Mouse (Mus musculus) limb, embryonic 11.5 days (tissue): ENCODE measurements around the gene Birc7. TPM values are rescaled to one million over a fixed set of nuclear protein-coding genes. Genes with fewer than 3 reads are reported as not detected.

Experiments used
- ATAC-seq: fragments of 200-750 bp; cut with Nextera tagmentation; 2 replicates; pipeline ENCODE4 v1.8.0; 2017; ENCODE audit warnings: low read depth; ENCODE audit not compliant: insufficient number of reproducible peaks, low FRiP score, low TSS enrichment
- DNase-seq: peaks from one replicate; pipeline ENCODE4 v3.0.0-alpha.2; 2015; ENCODE audit warnings: low spot score
- H3K27ac ChIP-seq: fragments of 300-500 bp; sonication (generic); replicated peaks from 2 replicates; pipeline ENCODE4 v1.5.1; 2014; ENCODE audit warnings: low read depth, mild to moderate bottlenecking, low read length
- H3K27me3 ChIP-seq: fragments of 300-500 bp; sonication (generic); 2 replicates; pipeline ENCODE4 v1.6.1; 2014; ENCODE audit warnings: mild to moderate bottlenecking, low read length, mixed read lengths; ENCODE audit not compliant: control insufficient read depth, insufficient read depth
- H3K36me3 ChIP-seq: fragments of 300-500 bp; sonication (generic); 2 replicates; pipeline ENCODE4 v1.6.1; 2014; ENCODE audit warnings: mild to moderate bottlenecking, low read length, moderate library complexity, mixed read lengths; ENCODE audit not compliant: control insufficient read depth, insufficient read depth
- H3K4me1 ChIP-seq: fragments of 300-500 bp; sonication (generic); 2 replicates; pipeline ENCODE4 v1.6.1; 2014; ENCODE audit warnings: low read length, mixed read lengths; ENCODE audit not compliant: control insufficient read depth, insufficient read depth
- H3K4me2 ChIP-seq: fragments of 300-500 bp; sonication (generic); 2 replicates; pipeline ENCODE4 v1.6.1; 2014; ENCODE audit warnings: low read depth, mild to moderate bottlenecking, moderate library complexity; ENCODE audit not compliant: severe bottlenecking
- H3K4me3 ChIP-seq: fragments of 300-500 bp; sonication (generic); 2 replicates; pipeline ENCODE4 v1.5.1; 2014; ENCODE audit warnings: low read depth, low read length
- H3K9ac ChIP-seq: fragments of 300-500 bp; sonication (generic); 2 replicates; pipeline ENCODE4 v1.6.1; 2014; ENCODE audit warnings: mild to moderate bottlenecking, low read length
- H3K9me3 ChIP-seq: fragments of 300-500 bp; sonication (generic); 2 replicates; pipeline ENCODE4 v1.6.1; 2016; ENCODE audit warnings: low read length; ENCODE audit not compliant: control insufficient read depth
- WGBS: fragments of 180-500 bp; shearing (Covaris S2); extraction: QIAGEN DNeasy Blood & Tissue Kit; methylation state at CpG from one replicate; pipeline ENCODE4 v1.1.7; 2014; 5-methylcytosine and 5-hydroxymethylcytosine counted together
- polyA plus RNA-seq: library from polyadenylated mRNA; unstranded; fragments of >200 nt; fragmentation: Nextera tagmentation; extraction: Ambion mirVana; gene quantifications from 2 replicates; pipeline ENCODE4 v1.2.1, GENCODE M21; 2014

The Birc7 gene
- polyA plus RNA-seq, 1 experiment from 2014 or later, result not detected

DNA sequence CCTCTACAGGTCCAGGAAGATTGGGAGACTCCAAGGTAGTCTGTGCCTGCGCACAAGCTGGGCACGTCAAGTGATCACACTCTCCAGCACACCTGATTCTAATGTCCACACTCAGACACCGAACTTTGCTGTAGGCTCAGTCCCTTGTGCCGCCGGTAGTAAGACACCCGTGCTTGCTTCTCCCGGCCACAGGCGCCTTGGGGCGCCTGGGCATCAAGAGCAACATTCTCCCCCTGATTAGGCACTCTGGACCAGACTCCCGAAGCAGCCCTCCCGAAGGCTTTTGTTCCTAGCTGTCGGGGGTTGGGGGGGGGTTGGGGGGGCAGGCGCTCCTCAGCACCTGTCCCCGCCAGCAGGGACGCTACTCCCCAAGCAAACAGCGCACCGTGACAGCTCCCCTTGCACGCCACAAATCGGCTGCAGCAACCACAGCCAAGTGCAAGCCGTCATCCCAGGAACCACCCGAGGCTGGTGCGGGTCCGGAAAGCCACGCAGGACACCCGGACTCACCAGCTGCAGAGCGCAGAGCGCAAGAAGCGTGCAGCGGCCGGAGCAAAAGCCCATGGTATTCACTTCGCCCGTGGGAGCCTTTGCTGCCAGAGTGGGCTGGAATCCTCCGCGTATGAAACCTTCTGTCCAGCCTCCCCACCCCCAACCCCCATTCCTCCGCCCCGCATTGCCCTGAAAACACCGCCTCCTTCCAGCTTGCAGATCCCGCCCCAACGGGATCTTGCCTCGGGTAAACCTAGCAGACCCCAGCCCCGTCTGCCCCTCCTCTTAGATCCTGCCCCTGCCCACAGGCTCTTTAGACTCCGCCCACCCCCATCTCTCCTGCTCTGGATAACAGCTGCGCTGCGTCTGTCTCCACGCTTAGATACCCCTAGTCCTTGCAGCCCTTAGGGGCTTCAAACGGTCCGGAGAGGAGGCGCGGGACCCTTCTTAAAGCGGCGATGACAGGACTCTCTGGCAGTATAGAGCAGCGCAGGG, 25.5 kb downstream of the Birc7 start, which contains the start of gene Nkain4:
Nkain4 (minus strand) TSS at position 639 of the 987 bp plus-strand sequence.
- Histone ChIP-seq H3K27me3 (peaks cover 8% of the 10 kb centered on the region), H3K36me3 (no peaks in the 10 kb centered on the region), H3K27ac (no peak within 1 kb of the TSS)

DNA sequence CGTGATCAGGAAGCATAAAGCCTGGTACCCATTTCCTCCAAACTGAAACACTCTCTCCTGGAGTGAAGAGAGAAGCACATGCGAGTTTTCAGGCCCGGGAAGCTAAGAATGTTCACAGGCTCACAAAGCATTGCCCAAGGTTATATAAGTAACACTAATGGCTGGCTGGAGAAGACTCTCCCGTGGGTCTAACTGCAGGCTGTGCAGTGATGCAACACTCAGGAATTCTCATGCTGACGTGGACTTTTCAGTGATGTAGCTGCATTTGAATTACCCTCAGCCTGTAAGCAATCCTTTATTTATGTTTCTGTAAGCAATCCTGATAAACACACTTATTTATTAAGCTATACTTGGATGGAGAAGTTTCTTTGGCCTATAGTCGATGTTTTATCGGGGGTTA, 30.8 kb downstream of the Birc7 start:
- Histone ChIP-seq H3K4me2 (no peak overlapping the region), H3K4me1 (0 out of 2 replicates have a peak, but pooled peaks cover 4% of the 10 kb centered on the region), H3K4me3 (no peak overlapping the region), H3K27me3 (peaks cover 4% of the 10 kb centered on the region; the same call in 1 of the 2 replicates), H3K27ac (no peak overlapping the region), H3K36me3 (no peaks in the 10 kb centered on the region), H3K9ac (no peak overlapping the region), H3K9me3 (no peaks in the 10 kb centered on the region)
- WGBS, result 74% methylated on average over 7 of the region's 7 CpGs
- no peak for DNase-seq
- ATAC-seq, result no peak

More for the DNA sequence above, 25.5 kb downstream of the Birc7 start, which contains the start of gene Nkain4:
- peak within 1 kb of the TSS; percentile 56 for H3K4me3 ChIP-seq
- WGBS, result under 1% methylated on average over 52 of the region's 52 CpGs
- H3K4me2 ChIP-seq, result peak within 1 kb of the TSS; percentile 95
- peak within 1 kb of the TSS; percentile 59 for H3K9ac ChIP-seq
- DNase-seq (peak; percentile 78), ATAC-seq (peak; percentile 86)
- 0 out of 2 replicates have a peak, but pooled peaks cover 7% of the 10 kb centered on the region for H3K4me1 ChIP-seq
- no peaks in the 10 kb centered on the region for H3K9me3 ChIP-seq

DNA sequence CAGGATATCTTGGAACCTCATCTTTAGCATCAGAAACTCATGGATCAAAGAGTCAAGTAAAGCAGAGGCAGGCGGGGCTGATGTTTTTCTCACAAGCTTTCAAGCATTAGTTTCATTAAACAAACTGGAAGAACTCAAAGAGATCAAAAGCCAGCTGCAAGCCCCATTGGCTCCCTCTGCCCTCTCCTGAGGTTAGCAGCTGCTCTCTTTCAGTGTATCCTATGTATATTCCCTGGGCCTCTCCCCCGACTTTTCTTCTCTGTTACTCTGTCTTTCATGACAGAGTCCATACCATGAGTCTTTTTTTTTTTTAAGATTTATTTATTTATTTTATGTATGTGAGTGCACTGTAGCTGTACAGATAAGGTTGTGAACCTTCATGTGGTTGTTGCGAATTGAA, 31.4 kb downstream of the Birc7 start:
- no peak for ATAC-seq
- Histone ChIP-seq H3K9me3 (no peaks in the 10 kb centered on the region), H3K4me2 (no peak overlapping the region), H3K27ac (no peak overlapping the region), H3K4me1 (no peaks in the 10 kb centered on the region), H3K4me3 (no peak overlapping the region), H3K9ac (no peak overlapping the region), H3K27me3 (peaks cover 4% of the 10 kb centered on the region; the same call in 1 of the 2 replicates), H3K36me3 (no peaks in the 10 kb centered on the region)
- DNase-seq, result no peak
- 55% methylated on average over 3 of the region's 3 CpGs for WGBS

DNA sequence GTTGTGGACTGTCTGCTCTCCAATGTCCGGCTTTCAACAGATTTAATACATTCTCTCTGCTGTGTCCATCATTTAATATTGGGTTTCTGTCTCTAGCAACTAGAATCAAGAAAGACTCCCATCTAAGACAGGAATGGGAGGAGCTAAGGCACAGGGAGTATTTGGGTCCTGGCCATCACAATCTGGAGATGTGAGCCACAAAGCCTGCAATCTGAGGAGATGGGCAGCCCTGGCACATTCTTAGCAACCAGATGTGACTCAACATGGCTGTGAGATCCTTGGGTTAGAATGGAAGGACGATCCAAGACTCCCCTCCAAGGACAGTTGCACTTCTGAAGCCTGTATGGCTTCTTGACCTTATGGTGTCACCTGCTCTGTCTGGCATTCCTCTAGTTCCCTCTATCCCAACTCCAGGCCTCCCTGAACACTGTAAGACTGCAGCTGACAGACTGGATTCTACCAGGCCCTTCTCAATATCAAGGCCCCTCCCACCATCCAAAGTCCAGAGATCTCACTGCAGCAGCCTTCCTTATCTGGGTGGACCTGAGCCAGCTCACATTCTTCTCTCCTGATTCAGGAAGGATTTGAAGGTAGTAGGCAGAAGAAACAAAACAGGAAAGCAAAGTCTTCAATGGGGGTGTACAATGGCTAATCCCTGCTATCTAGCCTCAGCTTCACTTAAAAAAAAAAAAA, 33.9 kb downstream of the Birc7 start:
- DNase-seq (no peak), ATAC-seq (no peak)
- Histone ChIP-seq H3K4me2 (no peak overlapping the region), H3K9ac (no peak overlapping the region), H3K4me1 (no peaks in the 10 kb centered on the region), H3K27me3 (no peaks in the 10 kb centered on the region), H3K27ac (no peak overlapping the region), H3K9me3 (no peaks in the 10 kb centered on the region), H3K4me3 (no peak overlapping the region), H3K36me3 (no peaks in the 10 kb centered on the region)
- 73% methylated on average over 2 of the region's 2 CpGs for WGBS

DNA sequence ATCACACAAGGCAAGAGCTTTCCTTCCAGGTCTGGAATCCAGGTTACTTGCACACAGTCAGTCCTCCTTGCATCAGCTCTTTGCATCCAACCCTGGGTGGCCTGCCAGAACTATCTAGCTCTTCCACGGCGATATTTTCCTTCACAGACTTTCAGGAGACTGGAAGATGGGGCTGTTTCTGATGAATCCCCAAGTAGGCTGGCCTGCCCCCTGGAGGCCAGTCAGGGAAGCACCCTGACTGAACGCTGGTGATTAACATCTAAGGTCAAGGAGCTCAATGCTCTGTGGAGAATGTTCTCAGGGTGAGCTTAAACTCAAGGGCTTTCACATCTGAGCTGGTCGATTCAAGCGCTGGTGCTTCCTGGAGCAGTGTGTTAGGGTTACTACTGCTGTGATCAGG, 35.1 kb downstream of the Birc7 start:
- Histone ChIP-seq H3K27ac (no peak overlapping the region), H3K4me1 (no peaks in the 10 kb centered on the region), H3K4me2 (no peak overlapping the region), H3K9me3 (no peaks in the 10 kb centered on the region), H3K27me3 (no peaks in the 10 kb centered on the region), H3K4me3 (no peak overlapping the region), H3K36me3 (no peaks in the 10 kb centered on the region), H3K9ac (no peak overlapping the region)
- DNase-seq (peak; percentile 83), ATAC-seq (no peak)
- WGBS, result 8% methylated on average over 5 of the region's 5 CpGs

DNA sequence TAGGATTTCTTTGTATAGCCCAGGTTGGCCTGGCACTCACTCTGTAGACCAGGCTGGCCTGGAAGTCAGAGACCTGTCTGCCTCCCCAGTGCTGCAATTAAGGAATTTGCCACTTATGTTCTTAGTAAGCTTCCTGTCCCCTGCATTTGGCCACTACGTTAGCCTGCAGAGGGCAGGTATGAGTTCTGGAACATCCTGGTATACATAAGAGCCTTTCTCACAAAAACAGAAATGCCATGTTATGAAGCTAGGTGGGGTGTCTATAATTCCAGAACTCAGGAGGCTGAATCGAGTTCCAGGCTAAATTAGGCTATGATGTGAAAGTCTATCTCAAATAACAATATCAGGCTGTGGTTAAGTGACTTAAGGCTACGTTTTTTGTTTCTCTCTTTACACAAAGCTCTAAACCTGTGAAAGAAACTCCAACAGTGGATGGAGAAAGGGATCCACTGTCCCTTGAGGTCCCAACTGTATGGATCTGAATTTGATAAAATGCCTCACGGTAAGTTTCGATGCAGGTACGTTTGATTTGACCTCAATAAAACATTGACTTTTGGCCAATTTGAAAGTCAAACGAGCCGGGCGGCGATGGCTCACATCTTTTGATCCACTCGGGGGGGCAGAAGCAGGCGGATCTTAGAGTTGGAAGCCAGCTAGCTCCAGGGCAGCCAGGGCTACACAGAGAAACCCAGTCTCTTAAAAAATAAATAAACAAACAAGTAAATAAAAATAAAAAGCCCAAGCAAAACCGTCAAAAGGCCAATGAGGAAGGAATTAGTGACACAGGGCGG, 37.5 kb downstream of the Birc7 start:
- Histone ChIP-seq H3K4me3 (peak overlapping the region; percentile 94), H3K4me2 (peak overlapping the region; percentile 82), H3K9ac (peak overlapping the region; percentile 89), H3K36me3 (peaks cover 7% of the 10 kb centered on the region; the same call in 1 of the 2 replicates), H3K27me3 (no peaks in the 10 kb centered on the region), H3K9me3 (no peaks in the 10 kb centered on the region), H3K4me1 (no peaks in the 10 kb centered on the region), H3K27ac (no peak overlapping the region)
- ATAC-seq, result no peak
- 13% methylated on average over 14 of the region's 14 CpGs for WGBS
- peak; percentile 35 for DNase-seq

DNA sequence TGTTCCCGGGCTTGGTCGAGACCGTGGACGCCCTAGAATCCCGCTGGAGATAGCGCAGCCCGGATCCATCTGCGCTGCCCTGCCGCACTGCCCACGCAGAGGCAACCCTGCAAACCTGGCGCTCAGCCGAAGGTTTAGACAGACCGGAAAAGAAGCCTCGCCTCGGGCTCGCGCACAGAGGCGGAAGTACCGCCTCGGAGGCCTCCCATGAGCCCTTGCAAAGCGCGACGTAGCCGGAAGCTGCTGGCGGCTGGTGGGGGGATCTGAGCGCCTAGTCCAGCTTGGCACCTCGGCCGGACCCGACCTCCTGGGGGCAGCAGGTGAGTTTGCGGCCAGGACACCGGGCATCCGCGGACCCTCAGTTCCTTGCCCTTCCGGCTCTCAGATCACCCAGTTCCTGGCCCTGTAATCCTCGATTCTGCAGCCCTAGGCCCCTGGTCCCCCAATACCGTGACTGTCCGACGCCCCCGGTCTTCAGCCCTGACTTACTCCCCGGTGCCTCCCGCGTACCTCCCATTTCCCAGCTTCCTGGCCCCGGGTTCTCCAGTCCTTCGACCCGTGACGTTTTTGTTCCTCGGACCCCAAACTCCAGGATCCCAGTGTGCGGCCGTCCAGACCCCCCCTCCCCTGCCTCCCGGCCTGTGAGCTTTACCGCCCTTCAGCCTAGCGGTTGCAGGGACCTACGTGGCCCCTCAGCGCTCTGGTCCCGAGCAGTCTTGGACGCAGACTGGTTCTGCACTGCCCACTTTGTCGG, 38.4 kb downstream of the Birc7 start, which contains the start of gene Arfgap1:
Arfgap1 (plus strand) TSS at position 216 of the 754 bp plus-strand sequence.
- Histone ChIP-seq H3K36me3 (peaks cover 12% of the 10 kb centered on the region), H3K27me3 (no peaks in the 10 kb centered on the region), H3K4me3 (peak within 1 kb of the TSS; percentile 94), H3K9ac (peak within 1 kb of the TSS; percentile 89), H3K4me1 (no peaks in the 10 kb centered on the region), H3K4me2 (peak within 1 kb of the TSS; percentile 82), H3K9me3 (no peaks in the 10 kb centered on the region), H3K27ac (no peak within 1 kb of the TSS)
- ATAC-seq, result peak; percentile 86
- under 1% methylated on average over 57 of the region's 57 CpGs for WGBS
- DNase-seq, result peak; percentile 90
